8 mouse cellular contexts compared by ENCODE assay signal in genomic region chr11:29514682-29515412, GRCm38 (mm10). TPM values are rescaled to one million over a fixed set of nuclear protein-coding genes. Genes with fewer than 3 reads are reported as not detected.
DNase-seq lines count a peak whose midpoint lies in the region; ATAC-seq and TF ChIP-seq lines count a peak whose summit lies in the region.

Prorsd1 (minus strand) TSS chr11:29515033.

- H3K9ac ChIP-seq in embryonic facial prominence, embryonic 15.5 days: peak within 1 kb of the TSS; percentile 54

- TF ChIP-seq POLR2A in bone marrow, adult 2 months (IDR thresholded peaks at IDR 0.05; ENCODE audit: borderline replicate concordance, control insufficient read depth, low read depth, low read length): peak; percentile 89; the same call in 1 of the 2 replicates

- 1% methylated on average over 40 of the region's 40 CpGs for WGBS in bone marrow, adult 2 months
- 2% methylated on average over 40 of the region's 40 CpGs for WGBS in embryonic facial prominence, embryonic 15.5 days

- peak; percentile 97 for DNase-seq in A20 (ENCODE audit: low read depth, low spot score)
- peak; percentile 87 for DNase-seq in heart, adult 8-10 months (ENCODE audit: low spot score)
- DNase-seq in kidney, adult 9 months: peak; percentile 94
- peak; percentile 97 for DNase-seq in liver
- peak; percentile 93 to 95 for DNase-seq in spleen, postnatal 4 days (ENCODE audit: low spot score in 2 of 2)

- H3K27me3 ChIP-seq in embryonic facial prominence, embryonic 15.5 days: no peaks in the 10 kb centered on the region

- no peak for TF ChIP-seq CTCF in bone marrow, adult 2 months (IDR thresholded peaks at IDR 0.05; ENCODE audit: control insufficient read depth, insufficient read depth, low read length)

- no peaks in the 10 kb centered on the region; the same call in 1 of the 2 replicates for H3K4me1 ChIP-seq in bone marrow, adult 2 months (ENCODE audit: control insufficient read depth, insufficient read depth, low read length)
- peaks cover 5% of the 10 kb centered on the region; the same call in 1 of the 2 replicates for H3K4me1 ChIP-seq in embryonic facial prominence, embryonic 15.5 days

- no peaks in the 10 kb centered on the region for H3K9me3 ChIP-seq in embryonic facial prominence, embryonic 15.5 days (replicated peaks)

- H3K36me3 ChIP-seq in embryonic facial prominence, embryonic 15.5 days: peaks cover 12% of the 10 kb centered on the region

- H3K27ac ChIP-seq in bone marrow, adult 2 months (ENCODE audit: control insufficient read depth, insufficient read depth, low read depth, low read length, poor library complexity): peak within 1 kb of the TSS; percentile 79
- H3K27ac ChIP-seq in embryonic facial prominence, embryonic 15.5 days (replicated peaks): peak within 1 kb of the TSS; percentile 89

- H3K4me2 ChIP-seq in embryonic facial prominence, embryonic 15.5 days (replicated peaks): peak within 1 kb of the TSS; percentile 68

- peak within 1 kb of the TSS; percentile 93 for H3K4me3 ChIP-seq in bone marrow, adult 2 months (replicated peaks; ENCODE audit: control insufficient read depth, low read depth, low read length)
- peak within 1 kb of the TSS; percentile 68 for H3K4me3 ChIP-seq in embryonic facial prominence, embryonic 15.5 days (replicated peaks)

- ATAC-seq in embryonic facial prominence, embryonic 15.5 days (ENCODE audit: insufficient number of reproducible peaks, low FRiP score, low TSS enrichment, low read depth): peak; percentile 97
- peak; percentile 98 for ATAC-seq in monocyte, adult 5-6 weeks (replicated peaks; ENCODE audit: insufficient number of reproducible peaks, low FRiP score, low TSS enrichment, poor library complexity, severe bottlenecking)

RNA-seq across cellular contexts. Expression of gene Prorsd1, which starts in this region (rescaled TPM):
- polyA plus RNA-seq in bone marrow, adult 2 months (2011; ENCODE audit: insufficient read depth, insufficient read length, low replicate concordance, missing spikeins): 9.3 and 13.0 TPM in 2 replicates
- polyA plus RNA-seq in embryonic facial prominence, embryonic 15.5 days (2015; fragmentation: Nextera tagmentation; extraction: Ambion mirVana): 31.6 and 32.7 TPM in 2 replicates
- 10 to 100 TPM; 21.3 to 26.0 (median 22.6) TPM for total RNA-seq in heart, adult 8-10 months (2022)
- total RNA-seq in monocyte, adult 5-6 weeks (2017): 44.8 to 68.6 TPM (median 53.3 TPM) in 3 replicates

Comparison
In these comparisons a context has a peak if more than half of its experiments do, and no peak if none do; other contexts are left out.
1. Peak in every context shown above with its lines: DNase-seq, ATAC-seq, H3K4me3 ChIP-seq and H3K27ac ChIP-seq.